Mouse (Mus musculus) embryonic stem cell, embryonic (primary cell): ENCODE measurements at regions not wholly inside any gene's neighbourhood (a gene's known extent, or its start where the extent isn't known, plus 50 kb on each side); places are given as distances from the start of the nearest gene placed in this dataset.

Experiments
- CTCF ChIA-PET, 4 experiments: fragments of 300-600 bp in 2 of 4; fragments of 350-600 bp in 2 of 4; sonication (Branson Sonifier 250); formaldehyde crosslinking; loops; one replicate each; lab custom pipeline; 2022; ENCODE audit warnings: inconsistent platforms in 2 of 4; lab: Charles Lee
- POLR2A ChIA-PET, 4 experiments: fragments of 300-600 bp in 2 of 4; fragments of 350-600 bp in 2 of 4; sonication (Branson Sonifier 250); formaldehyde crosslinking; loops; one replicate each; lab custom pipeline; 2022; ENCODE audit warnings: antibody characterized with exemption in 4 of 4, inconsistent platforms in 1 of 4; lab: Charles Lee

DNA sequence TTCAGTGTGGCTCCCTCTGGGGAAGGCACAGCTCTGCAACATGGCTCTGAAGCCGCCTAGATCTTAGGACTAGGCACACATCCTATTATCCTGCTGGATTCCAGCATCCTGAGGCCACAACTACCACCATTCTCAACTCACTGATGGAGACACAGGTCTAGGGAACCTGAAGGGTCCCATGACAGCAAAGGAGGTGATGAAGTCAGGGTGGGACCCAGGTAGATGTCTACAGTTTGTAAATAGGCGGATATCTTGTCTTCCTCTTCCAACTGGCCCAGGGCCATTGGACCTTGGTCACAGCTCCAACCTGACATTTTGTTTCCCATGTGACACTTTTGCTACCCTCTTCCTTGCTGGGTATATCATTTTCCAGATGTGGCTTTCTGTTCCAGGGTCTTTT, 106.4 kb downstream of the Vapb start:
- ChIA-PET CTCF (no interaction called here), POLR2A (no interaction called here)

DNA sequence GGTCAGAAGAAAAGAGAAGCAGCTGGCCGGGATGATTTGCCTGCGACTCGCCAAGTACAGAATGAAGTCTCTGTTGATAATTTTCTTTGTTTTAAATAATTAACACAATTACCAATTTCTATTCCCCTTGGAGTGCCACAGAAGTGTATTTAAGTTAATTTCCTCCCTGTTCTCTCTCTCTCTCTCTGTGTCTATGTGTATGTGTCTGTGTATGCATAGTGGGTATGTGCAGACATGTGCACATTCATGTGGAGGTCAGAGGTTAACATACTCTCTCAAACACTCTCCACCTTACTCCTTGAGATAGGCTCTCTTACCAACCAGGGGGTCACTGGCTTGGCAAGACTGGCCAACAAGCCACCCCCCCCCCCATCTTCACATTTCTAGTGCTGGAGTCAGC, 107.2 kb downstream of the Vapb start:
- ChIA-PET CTCF (interaction anchor here in 1 of 4 experiments (0.6 kb wide), 1 partner anchor 101 kb away, joined by 3 read pairs; no protein-coding TSS in a partner anchor), POLR2A (no interaction called here)

DNA sequence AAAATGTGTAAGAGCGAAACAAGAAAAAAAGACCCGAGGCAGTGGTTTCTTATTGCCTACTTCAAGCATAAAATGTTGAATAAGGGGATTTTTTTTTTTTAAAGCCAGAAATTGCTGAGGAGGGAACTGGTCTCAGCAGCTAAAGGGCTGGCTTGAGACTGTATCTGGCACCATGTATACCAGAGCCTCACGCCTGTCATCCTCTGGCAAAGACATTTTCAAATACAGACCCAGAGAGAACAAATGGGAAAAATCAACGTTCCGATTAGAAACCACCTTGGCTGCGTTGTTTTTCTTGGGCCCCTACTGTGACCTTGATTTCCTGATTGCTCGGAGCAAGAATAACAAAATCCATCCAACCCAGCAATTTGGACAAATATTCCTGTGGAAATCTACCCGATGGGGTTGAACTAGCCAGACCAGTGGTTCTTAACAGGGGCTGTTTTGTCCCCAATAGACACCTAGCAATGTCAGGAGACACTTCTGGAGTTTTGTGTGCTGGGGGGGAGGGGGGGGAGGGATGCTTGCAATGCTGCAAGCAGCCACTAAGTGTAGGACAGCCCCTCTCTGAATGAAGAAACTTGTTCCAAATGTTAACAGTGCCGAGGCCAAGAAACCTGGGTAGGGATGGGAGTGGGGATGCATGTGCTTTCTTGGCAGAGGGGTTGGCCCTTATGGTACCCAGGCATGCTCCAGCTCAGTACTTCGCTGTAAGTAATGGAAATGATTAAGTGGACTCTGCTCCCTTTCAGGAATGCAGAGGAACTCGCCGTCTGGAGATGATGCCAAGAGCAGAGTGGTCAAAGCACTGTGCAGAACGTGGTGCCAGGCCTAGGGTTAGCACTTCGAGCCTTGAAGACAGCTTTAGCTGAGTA, 108.1 kb downstream of the Vapb start:
- ChIA-PET CTCF (interaction anchor here in 1 of 4 experiments (0.6 kb wide), 2 partner anchors 100 to 223 kb away, joined by 3 read pairs; no protein-coding TSS in a partner anchor), POLR2A (no interaction called here)

DNA sequence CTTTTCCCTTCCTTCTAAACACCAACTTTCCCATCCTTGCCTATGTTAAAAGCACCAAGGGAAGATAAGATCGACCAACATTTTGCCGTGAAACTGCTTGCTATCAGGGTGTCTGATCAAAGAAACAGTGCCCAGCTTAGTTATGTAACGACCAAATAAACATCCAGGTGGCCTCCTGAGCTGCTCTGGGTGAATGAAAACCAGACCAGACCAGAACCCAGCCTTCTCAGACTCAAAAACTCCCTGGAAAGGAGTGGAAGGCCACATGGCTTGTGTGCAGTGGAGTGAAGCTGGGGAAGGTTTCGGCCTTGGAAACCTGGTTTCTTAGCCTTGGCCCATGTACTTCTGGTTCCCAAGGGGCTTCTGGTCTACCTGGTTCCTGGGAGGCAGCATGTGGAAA, 113.7 kb downstream of the Vapb start:
- POLR2A ChIA-PET = no interaction called here
- CTCF ChIA-PET = no interaction called here

DNA sequence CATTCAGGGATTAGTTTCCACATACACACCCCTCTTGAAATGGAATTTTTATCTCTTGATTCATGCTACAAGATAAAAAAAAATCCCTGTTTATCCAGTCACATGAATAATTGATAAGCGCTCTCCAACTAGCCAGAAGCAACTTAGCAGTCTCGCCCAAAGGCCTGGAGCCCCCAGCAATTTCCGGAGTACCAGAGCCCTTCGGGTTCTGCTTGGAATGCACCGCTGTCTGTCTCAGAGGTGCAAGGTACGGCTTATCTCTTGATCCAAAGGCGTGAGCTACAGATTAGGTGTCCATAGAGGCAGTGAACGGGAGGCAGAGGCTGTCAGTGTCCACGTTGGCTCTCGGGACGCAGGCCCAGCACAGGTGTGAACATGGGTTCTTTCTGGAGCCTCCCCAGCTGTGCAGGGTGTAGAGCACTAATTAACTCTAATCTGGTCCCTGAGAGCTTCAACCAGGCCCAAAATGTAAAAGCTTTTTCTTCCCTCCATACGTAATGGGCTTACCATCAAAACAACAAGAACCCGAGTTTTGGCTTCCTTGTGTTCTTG, 116.9 kb downstream of the Vapb start:
- ChIA-PET CTCF (interaction anchor here in 1 of 4 experiments (0.5 to 0.7 kb wide), 2 partner anchors 94 to 743 kb away, joined by 3 to 7 read pairs; no protein-coding TSS in a partner anchor), POLR2A (interaction anchor here in 2 of 4 experiments (0.6 to 0.7 kb wide), 2 partner anchors 25 to 743 kb away, joined by 3 to 4 read pairs; no protein-coding TSS in a partner anchor)

DNA sequence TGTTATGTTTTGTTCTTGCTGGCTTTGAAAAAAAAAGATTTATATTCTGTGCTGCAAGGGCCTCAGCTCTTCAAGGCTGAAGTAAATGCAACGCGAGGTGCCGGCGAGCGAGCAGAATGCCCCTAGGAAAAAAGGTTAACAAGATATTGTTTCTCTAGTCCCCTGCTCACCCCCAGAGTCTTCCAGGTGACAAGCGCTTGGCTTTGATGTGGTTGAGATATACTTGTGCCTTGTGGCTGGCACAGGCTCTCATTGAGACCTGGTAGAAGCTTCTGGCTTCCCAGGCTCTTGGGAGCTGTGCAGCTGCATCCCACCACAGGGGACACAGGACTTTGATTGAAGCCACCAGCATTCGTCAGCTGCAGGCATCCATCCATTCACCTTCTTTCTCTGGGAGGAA, 117.5 kb downstream of the Vapb start:
- POLR2A ChIA-PET = interaction anchor here in 2 of 4 experiments (0.6 to 0.7 kb wide), 2 partner anchors 21 to 742 kb away, joined by 4 read pairs; no protein-coding TSS in a partner anchor
- CTCF ChIA-PET = interaction anchor here in 1 of 4 experiments (0.5 to 0.7 kb wide), 3 partner anchors 94 to 742 kb away, joined by 3 to 7 read pairs (median 4); no protein-coding TSS in a partner anchor

DNA sequence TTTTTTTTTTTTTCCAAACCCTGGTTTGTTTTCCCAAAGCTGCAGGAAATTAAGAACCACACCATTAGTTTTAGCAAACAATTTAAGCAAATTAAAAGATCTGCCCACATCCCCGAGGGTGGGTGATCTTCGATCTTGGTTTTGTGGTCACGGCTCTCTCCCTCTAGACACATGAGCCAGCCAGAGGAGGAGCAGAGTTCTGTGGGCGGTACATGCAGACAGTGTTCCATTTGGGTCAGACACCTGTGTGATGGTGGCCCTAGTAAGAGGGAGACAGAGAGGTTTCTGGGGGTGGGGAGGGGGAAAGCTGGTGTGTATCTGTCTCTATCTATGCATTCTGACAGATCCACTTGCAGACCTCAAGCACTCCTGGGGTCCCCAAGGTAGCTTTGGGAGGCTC, 118.0 kb downstream of the Vapb start:
- POLR2A ChIA-PET = interaction anchor here in 1 of 4 experiments (0.6 kb wide), 1 partner anchor 20 kb away, joined by 4 read pairs; no protein-coding TSS in a partner anchor

DNA sequence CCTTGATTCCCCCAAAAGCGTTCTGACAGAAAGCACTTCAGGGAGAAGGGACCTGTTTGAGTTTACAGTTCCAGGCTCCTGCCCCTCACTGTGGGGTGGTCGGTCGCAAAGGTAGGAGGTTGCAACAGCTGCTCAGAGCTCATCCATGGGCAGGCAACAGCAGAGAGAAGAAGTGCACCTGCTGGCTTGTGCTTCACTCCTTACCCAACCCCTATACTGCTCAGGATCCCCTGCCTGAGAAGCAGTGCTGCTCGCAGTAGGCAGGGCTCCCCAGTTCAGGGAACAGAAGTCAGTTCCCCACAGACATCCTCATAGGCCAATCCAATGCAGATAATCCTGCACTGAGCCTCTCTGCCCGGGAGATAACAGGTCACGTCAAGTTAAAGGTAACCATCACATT, 119.7 kb downstream of the Vapb start:
- POLR2A ChIA-PET = interaction anchor here in 1 of 4 experiments (1.2 kb wide), 1 partner anchor 16 kb away, joined by 3 read pairs; no protein-coding TSS in a partner anchor
- CTCF ChIA-PET = no interaction called here

More for the DNA sequence above, 118.0 kb downstream of the Vapb start:
- CTCF ChIA-PET = interaction anchor here in 1 of 4 experiments (0.6 kb wide), 1 partner anchor 354 kb away, joined by 4 read pairs; no protein-coding TSS in a partner anchor

DNA sequence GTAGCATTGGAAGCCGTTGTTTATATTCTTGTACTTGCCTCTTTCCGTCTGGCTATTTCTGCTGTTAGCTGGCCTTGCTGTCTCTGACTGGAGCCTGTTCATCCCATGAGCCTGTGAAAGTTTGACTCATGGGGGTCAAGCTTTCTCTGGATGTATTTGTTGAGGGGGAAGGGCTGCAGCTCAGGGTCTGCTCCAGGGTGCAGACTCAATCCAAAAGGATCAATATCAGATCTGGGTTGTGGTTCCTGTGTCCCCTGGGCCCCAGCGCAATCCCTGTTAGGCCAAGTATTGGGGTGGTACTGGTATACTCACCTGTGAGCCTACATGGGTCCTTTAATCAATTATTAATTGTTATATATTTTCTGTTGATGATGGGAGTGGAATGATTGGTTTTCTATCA, 135.7 kb downstream of the Vapb start:
- CTCF ChIA-PET = no interaction called here

More for the DNA sequence above, 135.7 kb downstream of the Vapb start:
- POLR2A ChIA-PET = no interaction called here
